Mouse (Mus musculus): ENCODE data around the gene Tctex1d4. TPM values are rescaled to one million over a fixed set of nuclear protein-coding genes. Genes with fewer than 3 reads are reported as not detected.

Gene Tctex1d4
- polyA plus RNA-seq, 1 experiment, result not detected

DNA sequence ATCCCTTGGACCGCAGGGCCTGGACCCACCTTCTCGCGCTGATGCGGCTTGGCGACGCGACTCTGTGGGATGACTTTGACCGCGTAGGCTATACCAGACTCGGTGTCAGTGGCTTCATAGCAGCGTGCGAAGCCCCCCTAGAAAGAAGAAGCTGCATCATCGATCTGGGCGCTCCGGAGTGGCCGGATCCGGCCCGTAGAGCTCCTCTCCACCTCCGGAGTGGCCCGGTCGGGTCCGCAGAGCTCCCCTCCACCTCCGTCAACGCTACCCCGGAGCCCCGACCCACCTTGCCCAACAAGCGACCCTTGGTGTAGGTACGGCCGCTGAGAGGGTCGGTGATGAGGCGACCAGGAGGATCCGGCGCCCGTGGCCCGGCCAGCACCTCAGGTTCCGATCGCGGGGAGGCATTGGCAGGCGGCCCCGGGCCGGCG lies 6.8 kb downstream of the Tctex1d4 start:
- TF ChIP-seq GATA1 (IDR thresholded peaks at IDR 0.05; ENCODE audit: low read length) (no peak), TAL1 (IDR thresholded peaks at IDR 0.05; ENCODE audit: low read length) (no peak)
- H3K4me3 ChIP-seq (replicated peaks), result peak overlapping the region; percentile 82
- H3K36me3 ChIP-seq (ENCODE audit: control insufficient read depth), result peaks cover 19% of the 10 kb centered on the region
- peaks cover 51% of the 10 kb centered on the region for H3K4me1 ChIP-seq (ENCODE audit: control insufficient read depth)
- peaks cover 4% of the 10 kb centered on the region; the same call in 1 of the 2 replicates for H3K9me3 ChIP-seq (ENCODE audit: control insufficient read depth, low read length)
- H3K27me3 ChIP-seq (ENCODE audit: control insufficient read depth), result peaks cover 30% of the 10 kb centered on the region

DNA sequence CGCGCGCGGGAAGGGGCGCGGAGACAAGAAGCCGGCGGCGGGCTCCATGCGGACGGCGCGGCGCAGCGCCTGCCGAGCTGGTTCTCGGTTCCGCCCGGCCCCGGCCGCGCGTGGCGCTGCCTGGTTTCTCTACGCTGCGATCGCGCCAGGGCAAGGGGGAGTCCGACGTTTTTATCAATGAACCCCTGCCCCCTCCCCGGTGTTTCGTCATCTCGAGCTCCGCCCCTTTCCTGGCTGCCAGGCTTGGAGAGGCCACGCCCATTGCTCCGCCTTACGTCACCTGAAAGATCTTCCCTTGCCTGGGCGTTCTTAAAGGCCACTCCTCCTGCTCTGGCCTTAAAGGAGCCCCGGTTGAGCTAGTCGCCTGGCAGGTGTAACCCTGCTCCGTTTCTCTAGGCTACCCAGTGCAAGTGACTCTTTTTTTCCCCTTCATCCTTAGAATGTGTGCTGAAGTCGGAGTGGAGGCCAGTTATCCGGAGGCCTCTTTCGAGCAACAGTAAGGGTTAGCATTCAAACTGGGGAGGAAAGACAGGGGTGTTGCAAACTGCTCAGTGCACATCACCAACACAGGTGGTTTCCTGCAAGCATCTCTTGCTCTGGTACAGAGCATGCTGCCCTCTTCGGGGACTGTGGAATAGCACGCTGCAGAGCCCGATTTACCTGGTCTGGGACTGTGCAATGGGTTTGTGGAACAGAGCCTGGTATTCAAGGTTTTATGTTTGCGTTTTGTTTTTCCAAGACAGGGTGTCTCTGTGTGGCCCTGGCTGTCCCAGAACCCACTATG lies 7.4 kb downstream of the Tctex1d4 start, which contains the start of gene Plk3:
Plk3 (minus strand) TSS at position 147 of the 784 bp plus-strand sequence.
- H3K9me3 ChIP-seq (ENCODE audit: control insufficient read depth, low read length), result peaks cover 4% of the 10 kb centered on the region; the same call in 1 of the 2 replicates
- H3K36me3 ChIP-seq (ENCODE audit: control insufficient read depth), result peaks cover 16% of the 10 kb centered on the region
- peaks cover 54% of the 10 kb centered on the region for H3K4me1 ChIP-seq (ENCODE audit: control insufficient read depth)
- H3K27me3 ChIP-seq (ENCODE audit: control insufficient read depth), result peaks cover 30% of the 10 kb centered on the region
- peak within 1 kb of the TSS; percentile 82 for H3K4me3 ChIP-seq (replicated peaks)
- TF ChIP-seq TAL1 (IDR thresholded peaks at IDR 0.05; ENCODE audit: low read length), result no peak
- no peak for TF ChIP-seq GATA1 (IDR thresholded peaks at IDR 0.05; ENCODE audit: low read length)

DNA sequence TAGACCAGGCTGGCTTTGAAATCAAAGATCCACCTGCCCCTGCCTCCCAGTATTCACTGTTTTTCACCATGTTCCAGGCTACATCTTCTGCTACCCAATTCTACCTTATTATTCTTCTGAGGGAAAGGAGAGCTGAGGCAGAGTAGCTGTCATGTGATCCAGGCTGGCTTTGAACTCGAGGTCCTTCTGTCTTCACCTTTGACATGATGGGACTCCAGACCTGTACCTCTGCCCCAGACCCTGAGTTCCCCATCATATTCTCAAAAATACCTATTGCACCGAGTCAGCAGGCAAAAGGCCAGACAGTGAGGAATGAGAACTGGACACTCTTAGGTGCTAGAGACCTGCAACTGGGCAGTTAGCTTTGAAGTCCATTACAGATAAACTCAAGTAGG lies 8.0 kb downstream of the Tctex1d4 start:
- H3K36me3 ChIP-seq (ENCODE audit: control insufficient read depth), result peaks cover 14% of the 10 kb centered on the region
- peaks cover 4% of the 10 kb centered on the region; the same call in 1 of the 2 replicates for H3K9me3 ChIP-seq (ENCODE audit: control insufficient read depth, low read length)
- peaks cover 58% of the 10 kb centered on the region for H3K4me1 ChIP-seq (ENCODE audit: control insufficient read depth)
- H3K27me3 ChIP-seq (ENCODE audit: control insufficient read depth), result peaks cover 30% of the 10 kb centered on the region
- no peak for TF ChIP-seq TAL1 (IDR thresholded peaks at IDR 0.05; ENCODE audit: low read length)
- H3K4me3 ChIP-seq (replicated peaks), result no peak overlapping the region

DNA sequence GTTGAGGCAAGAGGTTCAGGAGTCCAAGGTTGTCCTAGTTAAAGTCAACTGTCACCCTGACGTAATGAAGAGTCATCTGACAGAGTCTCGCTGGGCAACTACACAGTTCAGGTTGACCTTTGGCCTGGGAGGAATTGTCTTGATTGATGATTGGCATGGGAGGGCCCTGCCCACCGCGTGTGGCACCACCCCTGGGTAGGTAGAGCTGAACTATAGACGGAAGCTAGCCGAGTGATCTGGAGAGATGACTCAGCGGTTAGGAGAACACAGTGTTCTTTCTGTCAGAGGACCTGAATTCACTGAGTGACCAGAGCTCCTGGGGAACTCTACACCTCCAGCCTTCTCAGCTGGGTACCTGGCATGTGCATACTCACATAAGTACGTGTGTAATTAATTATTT lies 9.4 kb downstream of the Tctex1d4 start:
- Histone ChIP-seq H3K27me3 (ENCODE audit: control insufficient read depth) (peaks cover 27% of the 10 kb centered on the region), H3K4me3 (replicated peaks) (peak overlapping the region; percentile 5), H3K36me3 (ENCODE audit: control insufficient read depth) (peaks cover 4% of the 10 kb centered on the region; the same call in 1 of the 2 replicates), H3K4me1 (ENCODE audit: control insufficient read depth) (peaks cover 64% of the 10 kb centered on the region), H3K9me3 (ENCODE audit: control insufficient read depth, low read length) (peaks cover 4% of the 10 kb centered on the region; the same call in 1 of the 2 replicates)
- no peak for TF ChIP-seq GATA1 (IDR thresholded peaks at IDR 0.05; ENCODE audit: low read length)
- TF ChIP-seq TAL1 (IDR thresholded peaks at IDR 0.05; ENCODE audit: low read length), result no peak

DNA sequence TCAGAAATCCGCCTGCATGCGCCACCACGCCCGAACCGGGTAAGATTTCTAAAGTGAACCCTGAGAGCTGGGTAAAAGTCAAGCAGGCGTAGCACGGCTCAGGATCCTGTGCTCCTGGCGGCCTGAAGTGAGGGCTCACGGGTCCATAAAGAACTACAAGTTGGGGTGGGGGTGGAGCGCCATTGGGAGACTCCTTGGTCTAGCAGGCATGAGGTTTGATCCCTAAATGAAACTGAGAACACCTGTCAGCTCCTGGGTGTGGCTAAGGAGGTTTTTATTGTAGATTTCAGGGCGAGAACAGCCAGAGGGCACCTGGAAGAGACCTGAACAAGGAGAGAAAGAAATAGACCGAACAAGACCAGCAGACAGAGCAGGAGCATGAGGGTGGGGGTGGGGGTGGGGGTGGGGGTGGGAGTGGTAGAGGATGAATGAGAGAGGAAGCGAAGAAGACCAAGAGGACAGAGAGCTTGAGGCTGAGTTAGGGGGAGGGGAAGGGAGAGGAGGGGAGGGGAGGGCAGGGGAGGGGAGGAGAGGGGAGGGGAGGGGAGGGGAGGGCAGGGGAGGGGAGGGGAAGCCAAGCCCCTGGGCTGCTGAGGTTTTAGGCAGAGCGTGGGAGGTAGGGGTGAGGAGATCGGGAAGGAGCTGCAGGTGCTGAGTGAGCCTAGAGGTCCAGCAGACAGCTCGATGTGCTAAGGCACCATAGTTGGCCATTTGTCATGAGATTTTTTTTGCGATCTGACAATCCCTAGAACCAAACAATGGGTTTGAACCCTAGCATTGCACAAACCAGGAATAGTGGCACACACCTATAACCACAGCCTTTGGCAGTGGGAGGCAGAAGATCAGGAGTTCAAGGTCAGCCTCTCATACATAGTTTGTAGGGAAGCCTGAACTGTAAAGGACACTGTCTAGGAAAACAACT lies 12.0 kb downstream of the Tctex1d4 start:
- H3K4me3 ChIP-seq (replicated peaks), result no peak overlapping the region
- peaks cover 52% of the 10 kb centered on the region for H3K4me1 ChIP-seq (ENCODE audit: control insufficient read depth)
- TF ChIP-seq TAL1 (IDR thresholded peaks at IDR 0.05; ENCODE audit: low read length) (no peak), GATA1 (IDR thresholded peaks at IDR 0.05; ENCODE audit: low read length) (no peak)
- H3K9me3 ChIP-seq (ENCODE audit: control insufficient read depth, low read length), result no peaks in the 10 kb centered on the region
- H3K27me3 ChIP-seq (ENCODE audit: control insufficient read depth), result peaks cover 19% of the 10 kb centered on the region
- H3K36me3 ChIP-seq (ENCODE audit: control insufficient read depth), result no peaks in the 10 kb centered on the region

DNA sequence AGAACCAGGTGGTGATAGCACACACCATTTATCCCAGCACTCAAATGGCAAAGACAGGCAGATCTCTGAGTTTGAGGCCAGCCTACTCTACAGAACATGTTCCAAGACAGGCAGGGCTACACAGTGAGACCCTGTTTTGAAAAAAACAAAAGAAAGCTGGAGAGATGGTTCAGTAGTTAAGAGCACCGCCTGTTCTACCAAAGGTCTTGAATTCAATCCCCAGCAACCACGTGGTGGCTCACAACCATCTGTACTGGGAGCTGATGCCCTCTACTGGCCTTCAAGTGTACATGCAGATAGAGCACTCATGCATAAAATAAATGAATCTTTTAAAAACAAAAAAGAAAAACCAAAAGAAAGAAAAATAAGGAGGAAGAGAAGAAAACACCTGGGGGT lies 12.6 kb downstream of the Tctex1d4 start:
- peaks cover 18% of the 10 kb centered on the region for H3K27me3 ChIP-seq (ENCODE audit: control insufficient read depth)
- no peaks in the 10 kb centered on the region for H3K9me3 ChIP-seq (ENCODE audit: control insufficient read depth, low read length)
- TF ChIP-seq GATA1 (IDR thresholded peaks at IDR 0.05; ENCODE audit: low read length), result no peak
- H3K4me3 ChIP-seq (replicated peaks), result no peak overlapping the region
- no peaks in the 10 kb centered on the region for H3K36me3 ChIP-seq (ENCODE audit: control insufficient read depth)
- peaks cover 45% of the 10 kb centered on the region for H3K4me1 ChIP-seq (ENCODE audit: control insufficient read depth)

DNA sequence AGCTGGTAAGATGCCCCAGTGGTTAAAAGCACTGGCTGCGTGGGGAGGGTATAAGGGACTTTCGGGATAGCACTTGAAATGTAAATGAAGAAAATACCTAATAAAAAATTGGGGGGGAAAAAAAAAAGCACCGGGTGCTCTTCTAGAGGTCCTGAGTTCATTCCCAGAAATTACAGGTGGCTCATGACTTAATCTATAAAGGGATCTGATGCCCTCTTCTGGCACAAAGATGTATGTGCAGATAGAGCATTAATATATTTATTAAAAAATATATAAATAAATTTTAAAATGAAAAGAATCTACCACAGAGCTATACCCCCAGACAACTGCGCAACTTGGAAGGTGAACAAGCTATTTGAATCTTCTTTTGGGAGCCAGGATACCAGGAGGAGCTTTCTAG lies 14.0 kb downstream of the Tctex1d4 start:
- Histone ChIP-seq H3K36me3 (ENCODE audit: control insufficient read depth) (no peaks in the 10 kb centered on the region), H3K27me3 (ENCODE audit: control insufficient read depth) (peaks cover 19% of the 10 kb centered on the region), H3K4me3 (replicated peaks) (no peak overlapping the region), H3K9me3 (ENCODE audit: control insufficient read depth, low read length) (no peaks in the 10 kb centered on the region), H3K4me1 (ENCODE audit: control insufficient read depth) (peaks cover 32% of the 10 kb centered on the region)
- TF ChIP-seq GATA1 (IDR thresholded peaks at IDR 0.05; ENCODE audit: low read length), result no peak

DNA sequence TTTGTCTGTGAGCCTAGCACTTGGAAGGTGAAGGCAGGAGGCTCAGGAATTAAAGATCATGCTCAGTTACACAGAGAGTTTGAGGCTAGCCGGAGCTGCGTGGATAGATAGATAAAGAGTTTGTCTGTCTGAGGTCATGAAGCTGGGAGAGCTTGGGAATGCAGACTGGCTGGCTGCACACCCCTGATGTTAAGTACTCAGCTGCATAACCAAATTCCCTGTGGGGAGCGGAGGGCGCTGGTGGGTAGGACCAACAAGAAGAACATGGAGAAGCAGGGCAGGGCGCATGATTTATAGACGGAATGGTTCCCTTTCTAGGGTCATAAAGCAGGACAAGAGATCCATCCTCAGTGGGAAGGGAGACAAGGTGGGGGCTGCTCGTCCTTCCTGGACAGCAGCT lies 16.4 kb downstream of the Tctex1d4 start:
- Histone ChIP-seq H3K9me3 (ENCODE audit: control insufficient read depth, low read length) (no peaks in the 10 kb centered on the region), H3K27me3 (ENCODE audit: control insufficient read depth) (peaks cover 19% of the 10 kb centered on the region), H3K4me1 (ENCODE audit: control insufficient read depth) (peaks cover 29% of the 10 kb centered on the region), H3K36me3 (ENCODE audit: control insufficient read depth) (peaks cover 5% of the 10 kb centered on the region), H3K4me3 (replicated peaks) (no peak overlapping the region)
- TF ChIP-seq TAL1 (IDR thresholded peaks at IDR 0.05; ENCODE audit: low read length) (no peak), GATA1 (IDR thresholded peaks at IDR 0.05; ENCODE audit: low read length) (no peak)

DNA sequence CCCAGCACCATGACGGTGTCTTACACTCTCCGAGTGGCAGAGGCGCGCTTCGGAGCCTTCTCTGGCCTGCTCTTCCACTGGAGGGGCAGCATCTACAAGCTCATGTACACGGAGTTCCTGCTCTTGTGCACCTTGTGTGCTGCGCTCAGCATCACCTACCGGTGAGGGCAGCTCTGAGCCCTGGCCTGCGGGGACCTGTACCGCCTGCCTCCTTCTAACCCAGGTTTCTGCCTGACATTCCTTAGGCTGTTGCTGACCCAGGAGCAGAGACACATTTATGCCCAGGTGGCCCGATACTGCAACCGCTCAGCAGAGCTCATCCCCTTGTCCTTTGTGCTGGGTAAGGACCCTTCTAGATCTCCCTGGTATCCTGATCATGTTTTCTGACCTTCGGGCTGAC lies 18.7 kb downstream of the Tctex1d4 start:
- H3K27me3 ChIP-seq (ENCODE audit: control insufficient read depth), result peaks cover 19% of the 10 kb centered on the region
- H3K4me3 ChIP-seq (replicated peaks), result no peak overlapping the region
- peaks cover 12% of the 10 kb centered on the region for H3K4me1 ChIP-seq (ENCODE audit: control insufficient read depth)
- H3K36me3 ChIP-seq (ENCODE audit: control insufficient read depth), result peaks cover 27% of the 10 kb centered on the region
- no peaks in the 10 kb centered on the region for H3K9me3 ChIP-seq (ENCODE audit: control insufficient read depth, low read length)
- no peak for TF ChIP-seq TAL1 (IDR thresholded peaks at IDR 0.05; ENCODE audit: low read length)
- TF ChIP-seq GATA1 (IDR thresholded peaks at IDR 0.05; ENCODE audit: low read length), result no peak
